Mouse (Mus musculus): Measurements from ENCODE around the gene Tspan3. TPM values are rescaled to one million over a fixed set of nuclear protein-coding genes. Genes with fewer than 3 reads are reported as not detected.
A peak's percentile ranks its signal among the peaks of the same experiment; 100 is the strongest.

Gene Tspan3
- polyA plus RNA-seq, 1 experiment, result 461 TPM

- TF ChIP-seq CTCF (IDR thresholded peaks at IDR 0.05; ENCODE audit: extremely low read depth, insufficient read depth, low read length), result no peak
- TF ChIP-seq POLR2A (IDR thresholded peaks at IDR 0.05; ENCODE audit: extremely low read depth, insufficient read depth, low read length), result peak; percentile 66; the same call in 1 of the 2 replicates
- Histone ChIP-seq H3K4me1 (ENCODE audit: control insufficient read depth, insufficient read depth, low read length) (peaks cover 9% of the 10 kb centered on the region), H3K27ac (ENCODE audit: insufficient read depth, low read length) (peak overlapping the region; percentile 95), H3K4me3 (ENCODE audit: insufficient read depth, low read length) (peak overlapping the region; percentile 95)
Measured at GRCm38 (mm10) chr9:56160341-56161141, 4.7 kb downstream of the Tspan3 start.

DNA sequence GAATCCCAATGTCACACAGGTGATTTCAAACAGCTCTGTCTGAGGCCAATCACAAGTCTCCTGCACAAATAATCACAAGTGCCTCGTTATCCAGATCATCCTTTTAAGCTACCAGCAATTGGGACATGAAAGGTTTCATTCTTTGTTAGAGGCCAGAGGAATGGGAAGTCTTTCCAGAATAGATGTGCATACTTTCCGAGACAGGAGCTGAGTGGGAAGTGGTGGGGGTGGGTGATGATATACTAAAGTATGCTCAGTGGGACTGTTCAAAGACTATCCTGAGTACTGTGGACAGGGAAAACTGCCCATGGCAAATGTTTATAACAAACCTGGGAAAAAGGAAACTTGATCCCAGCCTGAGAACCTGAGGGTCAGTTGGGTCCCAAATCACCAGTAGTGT lies 5.8 kb downstream of the Tspan3 start:
- Histone ChIP-seq H3K27ac (ENCODE audit: insufficient read depth, low read length) (no peak overlapping the region), H3K4me1 (ENCODE audit: control insufficient read depth, insufficient read depth, low read length) (peaks cover 9% of the 10 kb centered on the region), H3K4me3 (ENCODE audit: insufficient read depth, low read length) (peak overlapping the region; percentile 95)
- TF ChIP-seq POLR2A (IDR thresholded peaks at IDR 0.05; ENCODE audit: extremely low read depth, insufficient read depth, low read length) (no peak), CTCF (IDR thresholded peaks at IDR 0.05; ENCODE audit: extremely low read depth, insufficient read depth, low read length) (no peak)

DNA sequence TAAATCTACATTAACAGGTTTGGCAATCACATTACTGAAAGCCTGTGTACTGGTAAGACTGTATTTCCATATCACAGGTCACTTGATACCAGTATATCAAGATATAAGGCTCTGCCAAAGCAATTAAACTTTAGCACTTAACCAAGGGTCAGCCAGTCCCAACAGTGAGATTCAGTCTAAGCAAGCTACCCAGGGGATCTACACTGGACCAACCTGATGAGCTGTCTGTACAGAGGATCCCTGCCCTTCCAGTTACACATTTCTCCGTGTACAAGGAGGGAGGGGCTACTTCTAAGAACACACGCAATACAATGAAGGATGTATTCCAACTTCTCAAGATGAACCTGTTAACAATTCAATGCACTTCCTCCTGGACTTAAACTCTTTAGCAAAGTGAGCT lies 7.2 kb downstream of the Tspan3 start:
- no peak overlapping the region for H3K4me3 ChIP-seq (ENCODE audit: insufficient read depth, low read length)
- H3K4me1 ChIP-seq (ENCODE audit: control insufficient read depth, insufficient read depth, low read length), result peaks cover 9% of the 10 kb centered on the region
- TF ChIP-seq CTCF (IDR thresholded peaks at IDR 0.05; ENCODE audit: extremely low read depth, insufficient read depth, low read length), result no peak
- no peak for TF ChIP-seq POLR2A (IDR thresholded peaks at IDR 0.05; ENCODE audit: extremely low read depth, insufficient read depth, low read length)
- H3K27ac ChIP-seq (ENCODE audit: insufficient read depth, low read length), result no peak overlapping the region

DNA sequence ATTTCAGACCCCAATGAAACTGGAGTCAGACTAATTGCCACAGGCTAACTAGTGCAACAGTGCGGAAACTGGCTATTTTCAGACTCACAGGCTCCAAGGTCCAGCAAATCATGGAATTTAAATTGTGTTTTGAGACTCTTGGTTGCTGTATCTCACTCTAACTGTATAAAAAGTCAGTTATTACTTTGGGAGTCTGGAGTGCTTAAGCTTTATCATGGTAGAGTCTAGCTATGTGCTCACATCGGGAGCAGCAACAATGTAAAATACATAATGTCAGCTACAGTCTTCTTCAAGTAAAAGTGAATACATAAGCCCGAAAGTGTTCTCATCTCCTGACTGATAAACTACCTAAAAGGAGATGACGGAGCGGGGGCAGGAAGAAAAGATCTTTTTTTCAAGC lies 10.7 kb downstream of the Tspan3 start:
- Histone ChIP-seq H3K4me3 (ENCODE audit: insufficient read depth, low read length) (no peak overlapping the region), H3K27ac (ENCODE audit: insufficient read depth, low read length) (no peak overlapping the region), H3K4me1 (ENCODE audit: control insufficient read depth, insufficient read depth, low read length) (peaks cover 14% of the 10 kb centered on the region)
- no peak for TF ChIP-seq POLR2A (IDR thresholded peaks at IDR 0.05; ENCODE audit: extremely low read depth, insufficient read depth, low read length)
- no peak for TF ChIP-seq CTCF (IDR thresholded peaks at IDR 0.05; ENCODE audit: extremely low read depth, insufficient read depth, low read length)

- TF ChIP-seq POLR2A (IDR thresholded peaks at IDR 0.05; ENCODE audit: extremely low read depth, insufficient read depth, low read length) (no peak), CTCF (IDR thresholded peaks at IDR 0.05; ENCODE audit: extremely low read depth, insufficient read depth, low read length) (no peak)
- Histone ChIP-seq H3K4me1 (ENCODE audit: control insufficient read depth, insufficient read depth, low read length) (peaks cover 9% of the 10 kb centered on the region), H3K27ac (ENCODE audit: insufficient read depth, low read length) (peak overlapping the region; percentile 62; the same call in 1 of the 2 replicates), H3K4me3 (ENCODE audit: insufficient read depth, low read length) (no peak overlapping the region)
Measured at GRCm38 (mm10) chr9:56152482-56153007, 12.7 kb downstream of the Tspan3 start.

- no peak overlapping the region for H3K4me3 ChIP-seq (ENCODE audit: insufficient read depth, low read length)
- TF ChIP-seq POLR2A (IDR thresholded peaks at IDR 0.05; ENCODE audit: extremely low read depth, insufficient read depth, low read length) (no peak), CTCF (IDR thresholded peaks at IDR 0.05; ENCODE audit: extremely low read depth, insufficient read depth, low read length) (no peak)
- H3K4me1 ChIP-seq (ENCODE audit: control insufficient read depth, insufficient read depth, low read length), result peaks cover 9% of the 10 kb centered on the region
- peak overlapping the region; percentile 53; the same call in 1 of the 2 replicates for H3K27ac ChIP-seq (ENCODE audit: insufficient read depth, low read length)
Measured at GRCm38 (mm10) chr9:56151745-56152481, 13.4 kb downstream of the Tspan3 start.

DNA sequence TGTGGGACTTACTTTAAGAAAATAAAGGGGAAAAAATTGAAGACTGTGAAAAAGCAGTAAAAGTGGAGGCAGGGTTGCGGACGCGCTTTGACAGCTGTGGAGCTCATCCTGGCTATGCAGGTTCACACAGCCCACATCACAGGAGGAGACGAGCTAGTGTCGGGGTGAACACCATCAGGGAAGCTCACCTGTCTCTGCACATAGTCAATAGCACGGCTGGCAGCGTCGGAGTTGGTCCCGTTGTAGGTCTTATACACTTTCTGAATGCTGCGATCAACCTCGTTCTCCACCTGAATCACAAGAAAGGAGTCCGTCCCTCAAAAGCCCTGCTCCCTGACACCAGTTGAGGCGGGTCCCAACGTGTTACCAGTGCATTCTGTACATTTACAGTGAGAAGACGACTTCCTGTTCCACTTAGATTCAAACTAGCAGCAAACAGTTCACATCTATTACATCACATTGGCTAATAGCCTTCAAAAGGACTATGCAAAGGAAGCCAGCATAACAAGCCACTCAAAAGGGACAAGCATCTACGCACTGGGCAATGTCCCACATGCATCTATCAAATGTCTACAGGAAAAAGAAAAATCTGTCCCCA lies 18.9 kb downstream of the Tspan3 start:
- Histone ChIP-seq H3K4me3 (ENCODE audit: insufficient read depth, low read length) (no peak overlapping the region), H3K27ac (ENCODE audit: insufficient read depth, low read length) (no peak overlapping the region), H3K4me1 (ENCODE audit: control insufficient read depth, insufficient read depth, low read length) (no peaks in the 10 kb centered on the region; the same call in 1 of the 2 replicates)
- TF ChIP-seq CTCF (IDR thresholded peaks at IDR 0.05; ENCODE audit: extremely low read depth, insufficient read depth, low read length), result no peak
- TF ChIP-seq POLR2A (IDR thresholded peaks at IDR 0.05; ENCODE audit: extremely low read depth, insufficient read depth, low read length), result no peak

DNA sequence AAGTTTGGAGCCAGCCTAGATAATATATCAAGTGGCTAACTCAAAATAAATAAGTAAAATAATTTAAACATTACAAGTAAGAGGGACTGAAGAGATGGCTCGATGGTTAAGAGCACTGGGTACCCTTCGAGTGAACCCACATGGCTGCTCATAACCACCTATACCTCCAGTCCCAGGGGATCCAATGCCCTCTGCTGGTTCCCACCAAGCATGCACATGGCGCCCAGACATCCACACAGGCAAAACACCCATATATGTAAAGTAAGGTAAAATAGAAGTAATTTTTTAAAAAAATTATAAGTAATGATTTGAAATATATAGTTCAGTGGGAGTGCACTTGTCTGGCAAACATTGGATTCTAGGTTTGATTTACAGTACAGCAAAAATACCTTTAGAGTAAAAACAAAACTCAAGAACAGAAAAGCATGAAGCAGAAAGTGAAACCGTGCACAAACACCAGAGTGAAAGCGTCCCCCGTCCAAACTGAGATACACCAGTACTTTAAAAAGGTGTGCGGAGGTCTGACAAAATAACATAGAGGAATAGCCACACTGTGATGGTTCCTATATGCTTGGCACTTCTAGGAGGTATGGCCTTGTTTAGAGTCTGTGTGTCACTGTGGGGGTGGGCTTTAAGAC lies 20.8 kb downstream of the Tspan3 start:
- TF ChIP-seq POLR2A (IDR thresholded peaks at IDR 0.05; ENCODE audit: extremely low read depth, insufficient read depth, low read length) (no peak), CTCF (IDR thresholded peaks at IDR 0.05; ENCODE audit: extremely low read depth, insufficient read depth, low read length) (no peak)
- no peaks in the 10 kb centered on the region; the same call in 1 of the 2 replicates for H3K4me1 ChIP-seq (ENCODE audit: control insufficient read depth, insufficient read depth, low read length)
- H3K4me3 ChIP-seq (ENCODE audit: insufficient read depth, low read length), result no peak overlapping the region
- no peak overlapping the region for H3K27ac ChIP-seq (ENCODE audit: insufficient read depth, low read length)

DNA sequence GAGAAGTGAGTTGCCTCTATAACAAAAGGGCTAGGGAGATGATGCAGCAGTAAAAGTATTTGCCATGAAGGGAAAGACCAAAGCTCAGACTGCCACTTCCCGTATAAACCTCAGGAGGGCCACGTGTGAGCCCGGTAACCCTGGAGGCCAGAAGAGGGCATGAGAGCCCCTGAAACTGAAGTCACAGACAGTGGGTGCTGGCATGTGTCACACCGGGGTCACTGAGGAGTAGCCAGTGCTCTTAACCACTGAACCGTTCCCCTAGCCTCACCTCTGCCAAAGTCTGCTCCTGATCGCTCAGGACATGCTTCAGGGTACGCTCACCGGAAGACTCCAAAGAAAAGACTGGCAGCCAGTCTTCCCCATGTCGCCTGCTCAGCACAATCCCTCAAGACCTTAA lies 23.5 kb downstream of the Tspan3 start:
- Histone ChIP-seq H3K4me3 (ENCODE audit: insufficient read depth, low read length) (no peak overlapping the region), H3K4me1 (ENCODE audit: control insufficient read depth, insufficient read depth, low read length) (no peaks in the 10 kb centered on the region), H3K27ac (ENCODE audit: insufficient read depth, low read length) (no peak overlapping the region)
- TF ChIP-seq POLR2A (IDR thresholded peaks at IDR 0.05; ENCODE audit: extremely low read depth, insufficient read depth, low read length), result no peak
- TF ChIP-seq CTCF (IDR thresholded peaks at IDR 0.05; ENCODE audit: extremely low read depth, insufficient read depth, low read length), result no peak
